Mouse (Mus musculus): Measurements from ENCODE around the gene Mms19.

The Mms19 gene

GRCm38 (mm10) chr19:41999688-42000283 is 18.8 kb upstream of the Mms19 start:
- ATAC-seq (ENCODE audit: insufficient number of reproducible peaks, low FRiP score, low TSS enrichment): no peak

GRCm38 (mm10) chr19:41998770-41999548 is 18.0 kb upstream of the Mms19 start:
- ATAC-seq (ENCODE audit: insufficient number of reproducible peaks, low FRiP score, low TSS enrichment): no peak

- no peak for ATAC-seq (ENCODE audit: insufficient number of reproducible peaks, low FRiP score, low TSS enrichment)
These were observed 16.1 kb upstream of the Mms19 start for GRCm38 (mm10) chr19:41997090-41997489.

GRCm38 (mm10) chr19:41995483-41995882 is 14.5 kb upstream of the Mms19 start:
- ATAC-seq (ENCODE audit: insufficient number of reproducible peaks, low FRiP score, low TSS enrichment): no peak

GRCm38 (mm10) chr19:41994023-41994422 is 13.1 kb upstream of the Mms19 start:
- no peak for ATAC-seq (ENCODE audit: insufficient number of reproducible peaks, low FRiP score, low TSS enrichment)

- ATAC-seq (ENCODE audit: insufficient number of reproducible peaks, low FRiP score, low TSS enrichment): no peak
These were observed 12.5 kb upstream of the Mms19 start for GRCm38 (mm10) chr19:41993484-41993883.

- ATAC-seq (ENCODE audit: insufficient number of reproducible peaks, low FRiP score, low TSS enrichment): no peak
These were observed 12.0 kb upstream of the Mms19 start for GRCm38 (mm10) chr19:41992971-41993370.

GRCm38 (mm10) chr19:41991926-41992477 is 11.0 kb upstream of the Mms19 start:
- ATAC-seq (ENCODE audit: insufficient number of reproducible peaks, low FRiP score, low TSS enrichment): no peak

- no peak for ATAC-seq (ENCODE audit: insufficient number of reproducible peaks, low FRiP score, low TSS enrichment)
These were observed 8.9 kb upstream of the Mms19 start for GRCm38 (mm10) chr19:41989810-41990209.

- no peak for ATAC-seq (ENCODE audit: insufficient number of reproducible peaks, low FRiP score, low TSS enrichment)
These were observed 6.2 kb upstream of the Mms19 start for GRCm38 (mm10) chr19:41987206-41987605.

GRCm38 (mm10) chr19:41985994-41986393 is 5.0 kb upstream of the Mms19 start:
- ATAC-seq (ENCODE audit: insufficient number of reproducible peaks, low FRiP score, low TSS enrichment): no peak

GRCm38 (mm10) chr19:41982791-41983150 is 1.8 kb upstream of the Mms19 start:
- no peak for ATAC-seq (ENCODE audit: insufficient number of reproducible peaks, low FRiP score, low TSS enrichment)

GRCm38 (mm10) chr19:41981931-41982790 is 1.2 kb upstream of the Mms19 start:
- ATAC-seq (ENCODE audit: insufficient number of reproducible peaks, low FRiP score, low TSS enrichment): no peak; the same call in 1 of the 2 replicates

GRCm38 (mm10) chr19:41981595-41981927 is 604 bp upstream of the Mms19 start, which contains the start of gene Ubtd1:
Gene Ubtd1 (plus strand): TSS chr19:41981763.
- ATAC-seq (ENCODE audit: insufficient number of reproducible peaks, low FRiP score, low TSS enrichment): no peak; the same call in 1 of the 2 replicates

- peak; percentile 2; the same call in 1 of the 2 replicates for ATAC-seq (ENCODE audit: insufficient number of reproducible peaks, low FRiP score, low TSS enrichment)
These were observed 537 bp downstream of the Mms19 start for GRCm38 (mm10) chr19:41980422-41980818.

- no peak for ATAC-seq (ENCODE audit: insufficient number of reproducible peaks, low FRiP score, low TSS enrichment)
These were observed 6.8 kb downstream of the Mms19 start for GRCm38 (mm10) chr19:41973891-41974794.

GRCm38 (mm10) chr19:41969618-41970017 is 11.3 kb downstream of the Mms19 start:
- ATAC-seq (ENCODE audit: insufficient number of reproducible peaks, low FRiP score, low TSS enrichment): no peak

- ATAC-seq (ENCODE audit: insufficient number of reproducible peaks, low FRiP score, low TSS enrichment): no peak
These were observed 27.4 kb downstream of the Mms19 start for GRCm38 (mm10) chr19:41953574-41953973.

- ATAC-seq (ENCODE audit: insufficient number of reproducible peaks, low FRiP score, low TSS enrichment): no peak
These were observed 28.7 kb downstream of the Mms19 start for GRCm38 (mm10) chr19:41952287-41952686.

- ATAC-seq (ENCODE audit: insufficient number of reproducible peaks, low FRiP score, low TSS enrichment): no peak
These were observed 37.1 kb downstream of the Mms19 start for GRCm38 (mm10) chr19:41943841-41944240.
